Mouse (Mus musculus): ENCODE measurements around the gene Ptpa. TPM values are rescaled to one million over a fixed set of nuclear protein-coding genes. Genes with fewer than 3 reads are reported as not detected.

Ptpa gene
- total and polyA plus RNA-seq, 2 experiments from 2014 or later = 92.4 to 109 TPM

- Histone ChIP-seq H3K4me1 (ENCODE audit: control insufficient read depth, insufficient read depth) (peaks cover 56% of the 10 kb centered on the region), H3K27ac (ENCODE audit: low read depth) (peak overlapping the region; percentile 97), H3K27me3 (ENCODE audit: control insufficient read depth, insufficient read depth, low read length) (no peaks in the 10 kb centered on the region), H3K4me3 (ENCODE audit: low read depth, low read length) (peak overlapping the region; percentile 34), H3K4me2 (ENCODE audit: low read depth, low read length) (peak overlapping the region; percentile 61), H3K9me3 (replicated peaks; ENCODE audit: control insufficient read depth, low read length) (no peaks in the 10 kb centered on the region), H3K9ac (replicated peaks; ENCODE audit: low read depth, low read length) (peak overlapping the region; percentile 73), H3K36me3 (replicated peaks; ENCODE audit: control insufficient read depth, insufficient read depth, low read length) (peaks cover 51% of the 10 kb centered on the region)
- ATAC-seq (ENCODE audit: insufficient read depth, low read depth) = peak; percentile 89
- DNase-seq (ENCODE audit: low spot score) = peak; percentile 99
- WGBS = 3% methylated on average over 15 of the region's 15 CpGs
- TF ChIP-seq EP300 (IDR thresholded peaks at IDR 0.05; ENCODE audit: low read depth) (peak; percentile 99), CTCF (IDR thresholded peaks at IDR 0.05; ENCODE audit: low read depth) (0 out of 2 replicates have a peak, but pooled peaks have one; percentile 6)
Measured at GRCm38 (mm10) chr2:30441518-30442497, 26.0 kb downstream of the Ptpa start.

DNA sequence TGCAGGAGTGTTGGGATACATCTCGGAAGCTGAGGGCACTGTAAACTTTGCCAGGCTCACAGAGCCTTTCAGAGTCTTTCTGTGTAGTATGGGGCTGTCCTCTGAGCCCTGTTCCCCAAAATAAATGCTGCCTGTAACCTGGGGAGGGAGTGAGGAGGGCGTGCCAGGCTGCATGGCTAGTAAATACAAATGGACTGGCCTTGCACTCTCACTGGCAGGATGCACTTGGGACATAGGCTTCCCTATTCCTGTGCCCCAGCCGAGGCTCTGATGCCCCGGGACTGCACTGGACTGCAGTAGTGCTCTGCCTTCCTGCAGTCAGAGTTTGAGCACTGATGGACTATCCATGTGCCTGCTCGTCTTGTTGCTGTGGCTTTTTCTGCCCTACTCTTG, 26.7 kb downstream of the Ptpa start:
- Histone ChIP-seq H3K27ac (ENCODE audit: low read depth) (peak overlapping the region; percentile 97), H3K9ac (replicated peaks; ENCODE audit: low read depth, low read length) (peak overlapping the region; percentile 73), H3K36me3 (replicated peaks; ENCODE audit: control insufficient read depth, insufficient read depth, low read length) (peaks cover 46% of the 10 kb centered on the region), H3K4me3 (ENCODE audit: low read depth, low read length) (peak overlapping the region; percentile 34), H3K9me3 (replicated peaks; ENCODE audit: control insufficient read depth, low read length) (no peaks in the 10 kb centered on the region), H3K27me3 (ENCODE audit: control insufficient read depth, insufficient read depth, low read length) (no peaks in the 10 kb centered on the region), H3K4me1 (ENCODE audit: control insufficient read depth, insufficient read depth) (peaks cover 61% of the 10 kb centered on the region), H3K4me2 (ENCODE audit: low read depth, low read length) (peak overlapping the region; percentile 61)
- 11% methylated on average over 5 of the region's 5 CpGs for WGBS
- ATAC-seq (ENCODE audit: insufficient read depth, low read depth) = no peak
- DNase-seq (ENCODE audit: low spot score) = no peak
- TF ChIP-seq CTCF (IDR thresholded peaks at IDR 0.05; ENCODE audit: low read depth) = no peak
- no peak for TF ChIP-seq EP300 (IDR thresholded peaks at IDR 0.05; ENCODE audit: low read depth)

DNA sequence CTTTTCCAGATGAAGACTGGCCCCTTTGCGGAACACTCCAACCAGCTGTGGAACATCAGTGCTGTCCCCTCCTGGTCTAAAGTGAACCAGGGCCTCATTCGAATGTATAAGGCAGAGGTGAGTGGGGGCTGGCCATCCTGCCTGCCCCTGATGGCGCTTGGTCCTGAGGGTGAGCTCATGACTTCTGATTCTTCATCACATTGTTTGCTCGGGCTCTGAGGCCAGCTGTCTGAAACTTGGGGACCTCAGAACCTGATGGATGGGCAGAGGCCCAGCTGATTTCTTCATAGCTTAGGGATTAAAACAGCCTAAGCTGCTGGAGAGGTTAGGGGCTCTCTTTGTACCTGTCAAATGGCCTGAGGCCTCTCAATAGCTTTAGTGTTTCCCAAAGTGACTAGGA, 27.4 kb downstream of the Ptpa start:
- Histone ChIP-seq H3K36me3 (replicated peaks; ENCODE audit: control insufficient read depth, insufficient read depth, low read length) (peaks cover 40% of the 10 kb centered on the region), H3K4me3 (ENCODE audit: low read depth, low read length) (no peak overlapping the region), H3K27me3 (ENCODE audit: control insufficient read depth, insufficient read depth, low read length) (no peaks in the 10 kb centered on the region), H3K27ac (ENCODE audit: low read depth) (peak overlapping the region; percentile 97), H3K9ac (replicated peaks; ENCODE audit: low read depth, low read length) (peak overlapping the region; percentile 19), H3K4me2 (ENCODE audit: low read depth, low read length) (peak overlapping the region; percentile 61), H3K9me3 (replicated peaks; ENCODE audit: control insufficient read depth, low read length) (no peaks in the 10 kb centered on the region), H3K4me1 (ENCODE audit: control insufficient read depth, insufficient read depth) (peaks cover 63% of the 10 kb centered on the region)
- DNase-seq (ENCODE audit: low spot score) = no peak
- ATAC-seq (ENCODE audit: insufficient read depth, low read depth) = no peak
- TF ChIP-seq CTCF (IDR thresholded peaks at IDR 0.05; ENCODE audit: low read depth) (peak; percentile 7; the same call in 1 of the 2 replicates), EP300 (IDR thresholded peaks at IDR 0.05; ENCODE audit: low read depth) (no peak)
- WGBS = 44% methylated on average over 4 of the region's 4 CpGs

DNA sequence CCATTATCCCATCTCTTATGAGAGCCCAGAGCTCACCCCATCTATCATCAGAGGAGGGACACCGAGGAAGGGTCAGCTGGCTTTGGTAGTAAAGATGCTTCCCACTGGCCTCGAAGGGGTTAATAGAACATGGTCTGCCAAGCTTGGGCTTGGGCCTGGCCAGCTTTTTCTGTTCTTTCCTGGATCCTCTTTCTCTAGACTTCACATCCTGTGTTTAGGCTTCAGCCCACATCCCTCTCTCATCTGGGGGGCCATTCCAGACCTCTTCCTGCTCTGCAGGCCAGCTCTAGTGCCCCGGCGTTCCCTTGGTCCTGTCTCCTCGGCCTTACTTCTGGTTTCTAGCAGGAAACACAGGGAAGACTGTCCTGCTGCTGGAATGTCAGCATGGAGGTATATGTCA, 28.2 kb downstream of the Ptpa start:
- DNase-seq (ENCODE audit: low spot score) (no peak), ATAC-seq (ENCODE audit: insufficient read depth, low read depth) (no peak)
- no peak overlapping the region for H3K9ac ChIP-seq (replicated peaks; ENCODE audit: low read depth, low read length)
- 36% methylated on average over 5 of the region's 5 CpGs for WGBS
- H3K27ac ChIP-seq (ENCODE audit: low read depth) = peak overlapping the region; percentile 97
- no peak overlapping the region for H3K4me2 ChIP-seq (ENCODE audit: low read depth, low read length)
- H3K36me3 ChIP-seq (replicated peaks; ENCODE audit: control insufficient read depth, insufficient read depth, low read length) = peaks cover 37% of the 10 kb centered on the region
- H3K4me1 ChIP-seq (ENCODE audit: control insufficient read depth, insufficient read depth) = peaks cover 63% of the 10 kb centered on the region
- H3K4me3 ChIP-seq (ENCODE audit: low read depth, low read length) = no peak overlapping the region
- no peaks in the 10 kb centered on the region for H3K9me3 ChIP-seq (replicated peaks; ENCODE audit: control insufficient read depth, low read length)
- H3K27me3 ChIP-seq (ENCODE audit: control insufficient read depth, insufficient read depth, low read length) = no peaks in the 10 kb centered on the region
- TF ChIP-seq CTCF (IDR thresholded peaks at IDR 0.05; ENCODE audit: low read depth) (no peak), EP300 (IDR thresholded peaks at IDR 0.05; ENCODE audit: low read depth) (no peak)

DNA sequence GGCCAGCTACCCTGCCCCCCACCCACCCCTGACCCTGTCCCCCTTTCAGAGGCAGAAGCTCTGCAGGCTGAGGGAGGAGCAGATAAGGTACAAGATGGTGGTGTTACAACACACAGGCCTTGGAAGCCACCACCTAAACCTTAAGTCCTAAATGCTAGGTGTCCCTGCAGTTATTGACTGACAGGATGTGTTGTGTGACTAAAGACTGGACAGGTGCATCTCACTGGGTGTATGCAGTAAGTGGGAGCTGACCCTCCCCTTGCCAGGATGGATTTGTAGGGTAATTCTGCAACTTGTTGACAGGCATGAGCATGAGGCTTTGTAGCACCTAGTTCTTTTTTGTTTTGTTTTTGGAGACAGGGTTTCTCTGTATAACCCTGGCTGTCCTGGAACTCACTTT, 28.6 kb downstream of the Ptpa start:
- DNase-seq (ENCODE audit: low spot score) (no peak), ATAC-seq (ENCODE audit: insufficient read depth, low read depth) (no peak)
- Histone ChIP-seq H3K4me2 (ENCODE audit: low read depth, low read length) (no peak overlapping the region), H3K4me1 (ENCODE audit: control insufficient read depth, insufficient read depth) (peaks cover 63% of the 10 kb centered on the region), H3K27me3 (ENCODE audit: control insufficient read depth, insufficient read depth, low read length) (no peaks in the 10 kb centered on the region), H3K9me3 (replicated peaks; ENCODE audit: control insufficient read depth, low read length) (no peaks in the 10 kb centered on the region), H3K4me3 (ENCODE audit: low read depth, low read length) (no peak overlapping the region), H3K9ac (replicated peaks; ENCODE audit: low read depth, low read length) (0 out of 2 replicates have a peak overlapping the region, but pooled peaks have one; percentile 37), H3K27ac (ENCODE audit: low read depth) (peak overlapping the region; percentile 97), H3K36me3 (replicated peaks; ENCODE audit: control insufficient read depth, insufficient read depth, low read length) (peaks cover 37% of the 10 kb centered on the region)
- TF ChIP-seq EP300 (IDR thresholded peaks at IDR 0.05; ENCODE audit: low read depth) (no peak), CTCF (IDR thresholded peaks at IDR 0.05; ENCODE audit: low read depth) (no peak)

Measured in heart, postnatal 0 days (tissue).